Mouse (Mus musculus): ENCODE measurements around the gene Ywhaq. TPM values are rescaled to one million over a fixed set of nuclear protein-coding genes. Genes with fewer than 3 reads are reported as not detected.

Ywhaq gene
- polyA plus RNA-seq, 1 experiment from 2014 or later = 1,139 TPM

- H3K36me3 ChIP-seq = 0 out of 2 replicates have a peak, but pooled peaks cover 4% of the 10 kb centered on the region
- H3K27me3 ChIP-seq (replicated peaks) = no peaks in the 10 kb centered on the region
- no peak overlapping the region for H3K27ac ChIP-seq
- 94% methylated on average over 2 of the region's 2 CpGs for WGBS
- H3K9ac ChIP-seq = no peak overlapping the region
- no peaks in the 10 kb centered on the region for H3K4me1 ChIP-seq
- no peak overlapping the region for H3K4me2 ChIP-seq (replicated peaks)
- ATAC-seq (ENCODE audit: low FRiP score, low read depth) = no peak
- H3K4me3 ChIP-seq = no peak overlapping the region
- H3K9me3 ChIP-seq = no peaks in the 10 kb centered on the region
Observed at GRCm38 (mm10) chr12:21362686-21363085, 54.8 kb downstream of the Ywhaq start.

- peaks cover 6% of the 10 kb centered on the region; the same call in 1 of the 2 replicates for H3K9me3 ChIP-seq
- no peak overlapping the region for H3K4me3 ChIP-seq
- no peak overlapping the region for H3K9ac ChIP-seq
- 97% methylated on average over 8 of the region's 8 CpGs for WGBS
- no peak overlapping the region for H3K4me2 ChIP-seq (replicated peaks)
- no peak for ATAC-seq (ENCODE audit: low FRiP score, low read depth)
- peaks cover 37% of the 10 kb centered on the region for H3K36me3 ChIP-seq
- no peaks in the 10 kb centered on the region for H3K27me3 ChIP-seq (replicated peaks)
- no peak overlapping the region for H3K27ac ChIP-seq
- H3K4me1 ChIP-seq = no peaks in the 10 kb centered on the region
Observed at GRCm38 (mm10) chr12:21353681-21354080, 63.8 kb downstream of the Ywhaq start.

DNA sequence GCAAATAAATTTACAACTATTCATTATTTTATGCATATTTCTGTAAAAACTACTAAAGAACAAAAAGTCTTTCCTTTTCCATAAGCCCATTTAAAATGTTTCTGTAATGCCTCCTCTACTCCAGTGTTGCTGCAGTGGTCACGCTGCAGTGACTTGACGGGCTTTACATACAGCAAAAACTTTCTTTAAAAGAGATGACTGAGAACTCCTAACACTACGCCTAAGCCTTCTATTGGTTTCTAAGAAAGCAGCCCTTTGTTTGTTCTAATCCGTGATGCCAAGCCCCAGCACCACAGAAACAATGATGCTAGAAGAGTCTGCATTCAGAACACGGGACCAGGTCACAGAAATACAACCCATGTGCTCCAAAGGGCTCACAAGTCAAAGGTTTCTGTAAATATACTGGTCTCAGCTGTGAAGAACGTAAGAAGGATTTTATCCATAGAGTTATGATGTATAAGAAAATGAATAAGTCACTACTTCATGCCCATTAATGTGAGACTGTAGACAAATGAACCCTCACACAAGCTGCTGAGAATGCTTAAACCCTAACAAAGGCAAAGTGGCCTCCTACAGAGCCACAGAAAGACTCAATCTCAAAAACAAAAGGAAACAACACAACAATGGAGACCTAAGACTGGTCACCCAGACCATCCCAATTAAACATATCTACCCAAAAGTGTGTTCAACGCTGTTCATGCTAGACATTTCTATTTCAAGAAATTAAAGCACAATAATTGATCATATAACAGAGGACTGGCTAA is 67.1 kb downstream of the Ywhaq start:
- H3K27me3 ChIP-seq (replicated peaks) = no peaks in the 10 kb centered on the region
- no peak overlapping the region for H3K27ac ChIP-seq
- no peak for ATAC-seq (ENCODE audit: low FRiP score, low read depth)
- no peaks in the 10 kb centered on the region for H3K4me1 ChIP-seq
- H3K36me3 ChIP-seq = peaks cover 37% of the 10 kb centered on the region
- H3K9ac ChIP-seq = no peak overlapping the region
- H3K9me3 ChIP-seq = peaks cover 6% of the 10 kb centered on the region; the same call in 1 of the 2 replicates
- no peak overlapping the region for H3K4me3 ChIP-seq
- H3K4me2 ChIP-seq (replicated peaks) = no peak overlapping the region
- WGBS = 49% methylated on average over 7 of the region's 7 CpGs

DNA sequence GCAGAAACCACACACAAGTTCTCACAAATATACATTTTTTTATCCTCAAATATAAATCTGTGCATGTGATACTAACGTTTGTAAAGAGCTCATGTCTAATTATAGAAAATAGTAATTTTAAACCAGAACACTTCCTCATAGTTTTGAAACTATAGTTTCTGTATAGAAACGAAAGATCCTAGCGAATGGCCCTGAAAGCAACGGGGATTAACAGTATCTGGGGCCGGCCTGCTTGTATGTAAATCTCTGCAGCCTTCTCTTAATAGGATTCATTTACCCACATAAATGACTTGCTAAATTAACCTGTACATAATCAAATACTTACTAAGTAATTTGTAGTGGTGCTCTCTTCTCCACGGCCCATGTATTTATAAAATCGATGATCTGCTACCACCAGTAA is 70.5 kb downstream of the Ywhaq start:
- ATAC-seq (ENCODE audit: low FRiP score, low read depth) = no peak
- no peak overlapping the region for H3K4me3 ChIP-seq
- no peak overlapping the region for H3K9ac ChIP-seq
- 0 out of 2 replicates have a peak, but pooled peaks cover under 1% of the 10 kb centered on the region for H3K9me3 ChIP-seq
- 93% methylated on average over 7 of the region's 7 CpGs for WGBS
- H3K4me2 ChIP-seq (replicated peaks) = no peak overlapping the region
- no peaks in the 10 kb centered on the region for H3K4me1 ChIP-seq
- no peak overlapping the region for H3K27ac ChIP-seq
- H3K27me3 ChIP-seq (replicated peaks) = no peaks in the 10 kb centered on the region
- H3K36me3 ChIP-seq = peaks cover 18% of the 10 kb centered on the region

DNA sequence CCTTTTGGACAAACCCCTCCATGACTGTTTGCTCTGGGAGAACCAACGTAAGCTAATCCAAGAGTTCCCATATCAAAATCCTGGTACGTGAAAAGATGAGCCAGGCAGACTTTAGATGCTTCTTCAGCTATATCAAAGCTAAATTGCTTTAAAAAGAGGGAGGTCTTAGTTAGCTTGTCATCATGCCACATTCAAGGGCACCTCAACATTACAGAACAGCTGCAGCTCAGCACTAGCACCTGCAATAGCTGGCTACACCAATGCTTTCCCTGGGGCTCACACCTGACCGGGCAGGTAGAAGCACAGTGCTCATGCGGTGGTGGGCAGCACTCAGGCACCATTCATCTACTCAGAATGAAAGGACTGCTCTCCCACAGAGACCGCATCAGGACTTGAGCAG is 76.8 kb downstream of the Ywhaq start:
- Histone ChIP-seq H3K27ac (no peak overlapping the region), H3K4me1 (no peaks in the 10 kb centered on the region), H3K36me3 (peaks cover 30% of the 10 kb centered on the region), H3K4me2 (replicated peaks) (no peak overlapping the region), H3K4me3 (no peak overlapping the region), H3K27me3 (replicated peaks) (no peaks in the 10 kb centered on the region), H3K9ac (no peak overlapping the region), H3K9me3 (no peaks in the 10 kb centered on the region)
- no peak for ATAC-seq (ENCODE audit: low FRiP score, low read depth)
- WGBS = 97% methylated on average over 5 of the region's 5 CpGs

Other genes with a start within 250 kb of the Ywhaq start
- gene Cpsf3, start 132.2 kb downstream of the Ywhaq start, polyA plus RNA-seq (2016; fragmentation: Nextera tagmentation; extraction: Ambion mirVana) = 112 and 115 TPM in 2 replicates
- gene Itgb1bp1, start 131.4 kb downstream of the Ywhaq start, polyA plus RNA-seq (2016; fragmentation: Nextera tagmentation; extraction: Ambion mirVana) = 42.0 and 42.6 TPM in 2 replicates
- 36.3 and 41.0 TPM in 2 replicates for gene Iah1, start 101.2 kb downstream of the Ywhaq start, polyA plus RNA-seq (2016; fragmentation: Nextera tagmentation; extraction: Ambion mirVana)
- gene Adam17, start 44.0 kb downstream of the Ywhaq start, polyA plus RNA-seq (2016; fragmentation: Nextera tagmentation; extraction: Ambion mirVana) = 28.6 and 35.2 TPM in 2 replicates